Mouse (Mus musculus): Measurements from ENCODE around the gene Ccdc141. TPM values are rescaled to one million over a fixed set of nuclear protein-coding genes. Genes with fewer than 3 reads are reported as not detected.

The Ccdc141 gene
- total RNA-seq, 1 experiment = 3.3 TPM

- no peak overlapping the region for H3K9ac ChIP-seq (ENCODE audit: insufficient read depth, low read depth, low read length, poor library complexity, severe bottlenecking)
- TF ChIP-seq CHD2 (IDR thresholded peaks at IDR 0.05; ENCODE audit: low read depth, low read length) (no peak), HCFC1 (IDR thresholded peaks at IDR 0.05; ENCODE audit: borderline replicate concordance, insufficient read depth, low read length) (no peak), ZC3H11A (IDR thresholded peaks at IDR 0.05; ENCODE audit: borderline replicate concordance, low read depth, low read length) (no peak), ZNF384 (IDR thresholded peaks at IDR 0.05; ENCODE audit: low read depth, low read length) (no peak), MAFK (IDR thresholded peaks at IDR 0.05; ENCODE audit: insufficient read depth, low read depth, low read length) (no peak)
- no peak for DNase-seq (ENCODE audit: low read depth, low spot score)
- in situ Hi-C loops (cut with MboI; ENCODE audit: low sequenced_read_pairs in 2 of 2, unreplicated experiment in 2 of 2) = no loop called here
- no peak overlapping the region for H3K4me3 ChIP-seq (ENCODE audit: insufficient read depth in 1 of 2, low read depth in 1 of 2, low read length in 2 of 2, poor library complexity in 1 of 2, severe bottlenecking in 1 of 2)
- peaks cover 2% of the 10 kb centered on the region; the same call in 1 of the 2 replicates for H3K36me3 ChIP-seq (ENCODE audit: control insufficient read depth, insufficient read depth, low read length, poor library complexity, severe bottlenecking)
- H3K4me1 ChIP-seq (ENCODE audit: control insufficient read depth in 2 of 2, insufficient read depth in 2 of 2, low read length in 2 of 2, poor library complexity in 1 of 2) = no peaks in the 10 kb centered on the region
- H3K9me3 ChIP-seq (ENCODE audit: control insufficient read depth, insufficient read depth, low read depth, low read length) = no peaks in the 10 kb centered on the region
- H3K27ac ChIP-seq (ENCODE audit: insufficient read depth, low read depth, low read length, poor library complexity, severe bottlenecking) = no peak overlapping the region
Observed at GRCm38 (mm10) chr2:77200958-77201614, 30.6 kb upstream of the Ccdc141 start.

GRCm38 (mm10) chr2:77200379-77200778, 29.9 kb upstream of the Ccdc141 start:
- Histone ChIP-seq H3K9ac (ENCODE audit: insufficient read depth, low read depth, low read length, poor library complexity, severe bottlenecking) (no peak overlapping the region), H3K4me3 (ENCODE audit: insufficient read depth in 1 of 2, low read depth in 1 of 2, low read length in 2 of 2, poor library complexity in 1 of 2, severe bottlenecking in 1 of 2) (no peak overlapping the region), H3K9me3 (ENCODE audit: control insufficient read depth, insufficient read depth, low read depth, low read length) (no peaks in the 10 kb centered on the region), H3K27ac (ENCODE audit: insufficient read depth, low read depth, low read length, poor library complexity, severe bottlenecking) (no peak overlapping the region), H3K36me3 (ENCODE audit: control insufficient read depth, insufficient read depth, low read length, poor library complexity, severe bottlenecking) (no peaks in the 10 kb centered on the region), H3K4me1 (ENCODE audit: control insufficient read depth in 2 of 2, insufficient read depth in 2 of 2, low read length in 2 of 2, poor library complexity in 1 of 2) (no peaks in the 10 kb centered on the region)
- in situ Hi-C loops (cut with MboI; ENCODE audit: low sequenced_read_pairs in 2 of 2, unreplicated experiment in 2 of 2) = no loop called here
- TF ChIP-seq MAFK (IDR thresholded peaks at IDR 0.05; ENCODE audit: insufficient read depth, low read depth, low read length) (no peak), CHD2 (IDR thresholded peaks at IDR 0.05; ENCODE audit: low read depth, low read length) (no peak), ZNF384 (IDR thresholded peaks at IDR 0.05; ENCODE audit: low read depth, low read length) (no peak), ZC3H11A (IDR thresholded peaks at IDR 0.05; ENCODE audit: borderline replicate concordance, low read depth, low read length) (no peak), HCFC1 (IDR thresholded peaks at IDR 0.05; ENCODE audit: borderline replicate concordance, insufficient read depth, low read length) (no peak)
- no peak for DNase-seq (ENCODE audit: low read depth, low spot score)

GRCm38 (mm10) chr2:77198246-77198645, 27.8 kb upstream of the Ccdc141 start:
- H3K9me3 ChIP-seq (ENCODE audit: control insufficient read depth, insufficient read depth, low read depth, low read length) = no peaks in the 10 kb centered on the region
- no peaks in the 10 kb centered on the region for H3K4me1 ChIP-seq (ENCODE audit: control insufficient read depth in 2 of 2, insufficient read depth in 2 of 2, low read length in 2 of 2, poor library complexity in 1 of 2)
- no peak overlapping the region for H3K9ac ChIP-seq (ENCODE audit: insufficient read depth, low read depth, low read length, poor library complexity, severe bottlenecking)
- in situ Hi-C loops (cut with MboI; ENCODE audit: low sequenced_read_pairs in 2 of 2, unreplicated experiment in 2 of 2) = no loop called here
- no peak for TF ChIP-seq ZNF384 (IDR thresholded peaks at IDR 0.05; ENCODE audit: low read depth, low read length)
- TF ChIP-seq CHD2 (IDR thresholded peaks at IDR 0.05; ENCODE audit: low read depth, low read length) = no peak
- no peak for TF ChIP-seq ZC3H11A (IDR thresholded peaks at IDR 0.05; ENCODE audit: borderline replicate concordance, low read depth, low read length)
- TF ChIP-seq MAFK (IDR thresholded peaks at IDR 0.05; ENCODE audit: insufficient read depth, low read depth, low read length) = no peak
- H3K4me3 ChIP-seq (ENCODE audit: insufficient read depth in 1 of 2, low read depth in 1 of 2, low read length in 2 of 2, poor library complexity in 1 of 2, severe bottlenecking in 1 of 2) = no peak overlapping the region
- no peak overlapping the region for H3K27ac ChIP-seq (ENCODE audit: insufficient read depth, low read depth, low read length, poor library complexity, severe bottlenecking)
- H3K36me3 ChIP-seq (ENCODE audit: control insufficient read depth, insufficient read depth, low read length, poor library complexity, severe bottlenecking) = no peaks in the 10 kb centered on the region
- DNase-seq (ENCODE audit: low read depth, low spot score) = no peak

GRCm38 (mm10) chr2:77196819-77197218, 26.4 kb upstream of the Ccdc141 start:
- Histone ChIP-seq H3K9ac (ENCODE audit: insufficient read depth, low read depth, low read length, poor library complexity, severe bottlenecking) (no peak overlapping the region), H3K9me3 (ENCODE audit: control insufficient read depth, insufficient read depth, low read depth, low read length) (no peaks in the 10 kb centered on the region), H3K4me3 (ENCODE audit: insufficient read depth in 1 of 2, low read depth in 1 of 2, low read length in 2 of 2, poor library complexity in 1 of 2, severe bottlenecking in 1 of 2) (no peak overlapping the region), H3K36me3 (ENCODE audit: control insufficient read depth, insufficient read depth, low read length, poor library complexity, severe bottlenecking) (no peaks in the 10 kb centered on the region), H3K4me1 (ENCODE audit: control insufficient read depth in 2 of 2, insufficient read depth in 2 of 2, low read length in 2 of 2, poor library complexity in 1 of 2) (no peaks in the 10 kb centered on the region), H3K27ac (ENCODE audit: insufficient read depth, low read depth, low read length, poor library complexity, severe bottlenecking) (no peak overlapping the region)
- DNase-seq (ENCODE audit: low read depth, low spot score) = no peak
- in situ Hi-C loops (cut with MboI; ENCODE audit: low sequenced_read_pairs in 2 of 2, unreplicated experiment in 2 of 2) = no loop called here
- TF ChIP-seq ZC3H11A (IDR thresholded peaks at IDR 0.05; ENCODE audit: borderline replicate concordance, low read depth, low read length) (no peak), MAFK (IDR thresholded peaks at IDR 0.05; ENCODE audit: insufficient read depth, low read depth, low read length) (no peak), ZNF384 (IDR thresholded peaks at IDR 0.05; ENCODE audit: low read depth, low read length) (no peak), CHD2 (IDR thresholded peaks at IDR 0.05; ENCODE audit: low read depth, low read length) (no peak), HCFC1 (IDR thresholded peaks at IDR 0.05; ENCODE audit: borderline replicate concordance, insufficient read depth, low read length) (no peak)

Measured in ES-E14 (cell line).